Mouse (Mus musculus): ENCODE results near the gene Tubb4a.
"Not testable (repeated sequence)": the region's sequence is repeated elsewhere in the genome, so short reads cannot be mapped to it uniquely, and the experiment has no call there.

DNA sequence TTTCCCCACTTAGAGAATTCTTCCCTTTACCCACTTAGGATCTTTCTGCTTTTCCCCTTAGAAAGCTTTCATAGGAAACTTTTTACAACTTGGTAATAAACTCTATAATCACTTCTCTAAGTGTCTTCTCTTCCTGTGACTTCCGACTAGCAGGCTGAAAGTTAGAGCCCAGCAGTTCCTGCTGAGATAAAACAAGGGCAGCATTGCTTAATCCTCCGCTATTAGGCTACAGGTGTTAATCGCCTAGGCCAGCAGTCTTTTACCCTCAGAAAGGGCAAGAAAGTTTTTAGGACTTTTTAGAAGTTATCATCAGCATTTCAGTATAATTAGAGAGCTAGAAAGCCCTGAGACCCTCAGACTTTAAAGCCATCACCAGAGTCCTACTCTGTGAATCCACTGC, 46.4 kb upstream of the Tubb4a start:
- not testable (repeated sequence) for TF ChIP-seq CTCF, POLR2A (IDR thresholded peaks at IDR 0.05; ENCODE audit: insufficient read depth, low read depth, low read length)

Data from olfactory bulb, adult 2 months (tissue).